Mouse (Mus musculus): ENCODE measurements around the gene Mpped2.

DNA sequence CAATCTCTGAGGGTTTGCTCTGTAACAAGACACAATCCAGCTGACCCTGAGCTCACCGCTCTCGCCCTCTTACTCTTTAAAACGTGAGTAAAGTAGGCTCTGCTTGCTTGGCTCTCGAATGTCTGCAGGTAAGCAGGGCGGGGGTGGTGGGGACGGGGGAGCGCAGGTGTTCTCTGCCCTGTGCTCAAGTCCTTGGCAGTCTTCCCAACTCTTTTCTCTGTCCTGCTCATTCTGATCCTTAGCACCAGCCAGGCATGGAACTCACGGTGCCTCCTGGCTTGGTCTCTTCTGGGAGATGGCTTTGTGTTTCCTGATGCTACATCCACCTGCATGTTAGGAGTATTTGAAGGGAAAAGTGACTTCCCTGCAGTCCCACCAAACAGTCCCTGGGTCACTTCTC lies 158.4 kb downstream of the Mpped2 start:
- TF ChIP-seq ZNF384 (IDR thresholded peaks at IDR 0.05; ENCODE audit: low read depth, low read length) (no peak), MAFK (IDR thresholded peaks at IDR 0.05; ENCODE audit: insufficient read depth, low read depth, low read length) (no peak), CHD2 (IDR thresholded peaks at IDR 0.05; ENCODE audit: low read depth, low read length) (no peak), ZC3H11A (IDR thresholded peaks at IDR 0.05; ENCODE audit: borderline replicate concordance, low read depth, low read length) (no peak), HCFC1 (IDR thresholded peaks at IDR 0.05; ENCODE audit: borderline replicate concordance, insufficient read depth, low read length) (no peak)

Data from ES-E14 (cell line).